Mouse (Mus musculus) activated CD4-positive, CD25-positive, alpha-beta regulatory T cell (primary cell): Measurements from ENCODE around the gene Acox2. TPM values are rescaled to one million over a fixed set of nuclear protein-coding genes. Genes with fewer than 3 reads are reported as not detected.

Experiments used
- polyA plus RNA-seq, 2 experiments: library from polyadenylated mRNA; unstranded; fragments of 100-300 nt; shearing (Covaris generic); gene quantifications; one replicate each; pipeline ENCODE4 v1.2.1; 2017

Gene Acox2
- under 1 TPM in 1 of 2 experiments, not detected in 1; 0.12 TPM for polyA plus RNA-seq

DNA sequence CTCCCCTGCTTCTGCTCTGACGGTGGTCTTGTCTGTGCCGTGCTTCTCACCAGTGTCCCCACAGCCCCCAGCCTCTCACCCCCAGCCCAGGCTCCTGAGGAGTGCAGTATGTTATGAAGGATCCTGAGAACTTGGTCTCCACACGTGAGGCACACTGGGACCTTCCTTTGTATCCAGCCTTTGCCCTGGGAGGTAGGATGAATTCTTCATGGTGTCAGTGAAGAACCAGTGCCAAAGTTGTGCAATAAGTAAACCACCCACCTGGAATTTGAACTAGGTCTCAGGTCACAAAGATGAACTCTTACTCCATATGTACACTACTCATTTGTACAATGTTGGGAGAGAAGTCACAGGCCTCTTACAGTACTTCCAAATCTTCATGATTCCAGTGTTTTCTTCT is at the start of gene Acox2:
Gene Acox2 (minus strand): TSS at position 188 of the 400 bp plus-strand sequence.

GRCm38 (mm10) chr14:8213803-8214224 is 45.3 kb downstream of the Acox2 start, which contains the start of gene Kctd6:
Kctd6 (plus strand) TSS chr14:8214140.

Other genes with a start within 250 kb of the Acox2 start
- gene Rpp14, start 179.0 kb downstream of the Acox2 start, polyA plus RNA-seq: 10 to 100 TPM; 30.3 to 47.2 TPM
- 10 to 100 TPM; 62.1 to 66.7 TPM for gene Pxk, start 161.1 kb downstream of the Acox2 start, polyA plus RNA-seq
- 100 to 1,000 TPM; 141 to 195 TPM for gene Pdhb, start 86.3 kb downstream of the Acox2 start, polyA plus RNA-seq
- gene Kctd6, start 45.2 kb downstream of the Acox2 start, polyA plus RNA-seq: 10 to 100 TPM; 10.7 to 19.0 TPM
- not detected for gene Fam107a, start 58.7 kb upstream of the Acox2 start, polyA plus RNA-seq
- gene Oit1, start 119.4 kb upstream of the Acox2 start, polyA plus RNA-seq: not detected